Mouse (Mus musculus) heart, embryonic 13.5 days (tissue): ENCODE results near the gene Pigz. TPM values are rescaled to one million over a fixed set of nuclear protein-coding genes. Genes with fewer than 3 reads are reported as not detected.

Experiments
- microRNA-seq: library from miRNA; unstranded; fragments of <30 nt; microRNA quantifications from one replicate; pipeline ENCODE4, GENCODE M21; 2016
- polyA plus RNA-seq: library from polyadenylated mRNA; unstranded; fragments of >200 nt; fragmentation: Nextera tagmentation; extraction: Ambion mirVana; gene quantifications from 2 replicates; pipeline ENCODE4 v1.2.1, GENCODE M21; 2015

Pigz gene
- polyA plus RNA-seq, 1 experiment from 2014 or later = 0.60 TPM

Small RNA genes lying within 50 kb of the gene (microRNA-seq; reads per million reads assigned to microRNA genes)
- gene Gm26269 = not detected

Other genes starting within 250 kb of the Pigz start
- gene Meltf, start 55.0 kb upstream of the Pigz start, polyA plus RNA-seq = 0.04 and 0.05 TPM in 2 replicates
- 101 and 107 TPM in 2 replicates for gene 0610012G03Rik, start 14.6 kb downstream of the Pigz start, polyA plus RNA-seq
- gene Ncbp2, start 14.7 kb downstream of the Pigz start, polyA plus RNA-seq = 66.7 and 74.1 TPM in 2 replicates
- gene Senp5, start 69.4 kb downstream of the Pigz start, polyA plus RNA-seq = 10.4 and 11.3 TPM in 2 replicates
- gene Pak2, start 145.5 kb downstream of the Pigz start, polyA plus RNA-seq = 23.1 and 23.2 TPM in 2 replicates
- 82.2 and 82.5 TPM in 2 replicates for gene Pigx, start 165.9 kb downstream of the Pigz start, polyA plus RNA-seq
- 18.3 and 20.7 TPM in 2 replicates for gene Cep19, start 165.9 kb downstream of the Pigz start, polyA plus RNA-seq
- 5.9 and 8.3 TPM in 2 replicates for gene Nrros, start 231.7 kb downstream of the Pigz start, polyA plus RNA-seq
- gene Bex6, start 246.0 kb downstream of the Pigz start, polyA plus RNA-seq = not detected in 2 replicates